Mouse (Mus musculus) T-helper 1 cell (primary cell): Measurements from ENCODE around the gene Klhl3.

Source experiments
- in situ Hi-C: fragments of 300-600 bp; cut with MboI, MseI; formaldehyde crosslinking; loops from one replicate; pipeline ENCODE4 v1.15.1; 2025; ENCODE audit warnings: high pct_unique_total_duplicates

Gene Klhl3

DNA sequence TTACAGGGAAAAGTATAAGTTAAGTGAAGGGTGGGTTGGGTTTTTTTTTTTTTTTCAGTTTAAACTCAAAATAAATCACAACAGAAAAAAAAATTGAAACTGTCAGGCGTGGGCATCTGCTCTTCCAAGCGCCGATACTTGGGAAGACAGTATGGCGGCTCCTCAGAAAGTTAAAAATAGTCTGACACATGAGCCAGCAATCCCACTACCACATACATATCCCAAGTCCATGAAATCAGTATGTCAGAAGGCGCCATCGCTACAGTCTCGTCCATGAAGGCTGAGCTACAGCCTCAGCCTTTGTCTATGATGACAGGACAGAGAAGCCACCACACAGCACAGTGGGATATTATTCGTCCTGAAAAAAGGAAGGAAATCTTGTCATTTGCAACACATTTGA, 86.3 kb downstream of the Klhl3 start:
- in situ Hi-C loops, result no loop called here

DNA sequence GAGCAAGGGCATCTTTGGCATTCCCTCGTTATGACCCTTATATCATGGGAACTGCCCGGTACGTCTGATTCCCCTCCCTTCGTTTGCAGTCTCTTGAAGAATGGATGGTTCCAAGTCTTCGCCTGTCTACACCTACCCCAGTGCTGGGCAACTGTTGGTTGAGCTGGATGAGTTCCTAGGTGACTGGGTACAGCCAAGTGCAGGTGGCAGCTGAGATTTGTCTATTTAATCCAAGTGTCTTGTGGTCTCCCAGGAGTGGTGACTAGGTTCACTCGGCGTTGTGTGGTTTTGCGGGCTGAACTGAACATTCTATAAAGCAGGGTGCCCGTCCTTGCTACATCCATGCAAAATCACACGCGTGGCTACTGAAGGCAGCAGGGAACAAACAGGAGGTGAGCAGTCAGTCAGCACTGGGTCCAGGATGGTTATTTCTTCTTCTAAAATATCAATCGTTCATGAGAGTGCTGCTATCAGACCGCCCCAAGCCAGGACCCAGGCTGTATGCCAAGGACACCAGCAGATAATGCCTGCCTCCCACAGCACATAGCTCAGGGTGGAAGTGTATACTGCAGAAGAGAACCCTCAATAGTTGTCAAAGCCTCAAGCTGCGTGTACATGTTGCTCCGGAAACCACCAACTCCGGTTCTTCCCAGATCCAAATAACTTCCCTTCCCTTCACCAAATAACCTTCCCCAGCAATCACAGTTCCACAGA, 87.5 kb downstream of the Klhl3 start:
- in situ Hi-C loops, result no loop called here

- in situ Hi-C loops, result no loop called here
Observed at GRCm38 (mm10) chr13:58023726-58024453, 89.5 kb downstream of the Klhl3 start.

DNA sequence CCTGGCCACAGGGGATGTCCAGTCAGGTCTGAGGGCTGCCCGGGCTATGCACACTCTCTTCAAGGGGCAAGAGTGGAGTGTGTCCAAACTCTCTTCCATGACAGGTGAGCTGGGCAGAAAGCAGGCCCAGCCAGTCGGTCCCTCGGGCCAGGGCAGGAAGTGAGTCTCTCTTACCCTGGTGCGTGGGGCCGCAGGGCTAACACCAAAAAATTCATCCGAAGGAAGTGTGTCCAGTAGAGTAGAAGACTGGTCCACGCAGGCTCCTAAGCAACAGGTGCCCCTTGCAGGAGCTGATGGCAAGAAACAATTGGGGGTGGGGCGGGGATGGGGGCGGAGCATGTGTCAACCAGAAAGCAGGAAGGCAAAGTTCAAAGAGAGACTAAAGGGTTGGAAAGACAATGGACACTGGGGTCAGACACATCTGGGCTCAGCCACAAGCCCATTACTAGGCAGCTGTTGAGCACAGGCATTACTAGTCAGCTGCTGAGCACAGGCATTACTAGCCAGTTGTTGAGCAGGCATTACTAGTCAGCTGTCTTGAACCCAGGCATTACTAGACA, 90.3 kb downstream of the Klhl3 start:
- in situ Hi-C loops, result no loop called here

DNA sequence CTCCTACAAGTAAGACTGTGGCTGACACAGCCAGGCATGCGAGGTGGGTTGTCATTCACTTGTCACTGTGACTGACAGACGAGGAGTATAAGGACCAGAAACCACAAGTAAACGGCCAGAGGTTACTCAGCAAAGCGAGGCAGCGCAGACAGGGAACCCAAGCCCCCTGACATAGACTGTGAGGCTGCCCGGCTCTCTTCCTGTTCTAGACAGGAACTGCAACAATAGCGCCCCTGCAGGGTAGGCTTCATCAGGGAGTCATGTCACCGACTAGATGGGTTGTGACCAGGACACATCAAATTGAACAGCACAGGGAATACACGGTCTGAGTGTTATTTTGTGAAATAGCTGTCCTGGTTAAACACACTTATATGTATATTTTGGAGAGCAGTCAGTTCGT, 93.0 kb downstream of the Klhl3 start:
- in situ Hi-C loops, result no loop called here

DNA sequence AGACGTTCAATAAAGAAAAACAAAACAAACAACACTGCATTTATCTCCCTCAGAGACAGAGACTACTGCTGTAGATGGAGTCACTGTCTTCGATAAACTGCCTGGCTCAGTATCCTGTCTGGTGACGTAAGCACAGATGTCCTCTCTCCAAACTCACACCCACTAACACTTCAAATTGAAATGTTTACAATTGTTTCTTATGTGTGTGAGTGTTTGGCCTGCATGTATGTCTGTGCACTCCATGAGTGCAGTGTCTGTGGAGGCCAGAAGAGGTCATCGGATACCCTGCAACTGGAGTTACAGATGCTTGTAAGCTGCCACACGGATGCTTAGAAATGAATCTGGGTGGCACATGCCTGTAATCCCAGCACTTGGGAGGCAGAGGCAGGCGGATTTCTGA, 96.1 kb downstream of the Klhl3 start:
- in situ Hi-C loops, result no loop called here

GRCm38 (mm10) chr13:58012067-58012925, 101.1 kb downstream of the Klhl3 start:
- in situ Hi-C loops, result no loop called here

DNA sequence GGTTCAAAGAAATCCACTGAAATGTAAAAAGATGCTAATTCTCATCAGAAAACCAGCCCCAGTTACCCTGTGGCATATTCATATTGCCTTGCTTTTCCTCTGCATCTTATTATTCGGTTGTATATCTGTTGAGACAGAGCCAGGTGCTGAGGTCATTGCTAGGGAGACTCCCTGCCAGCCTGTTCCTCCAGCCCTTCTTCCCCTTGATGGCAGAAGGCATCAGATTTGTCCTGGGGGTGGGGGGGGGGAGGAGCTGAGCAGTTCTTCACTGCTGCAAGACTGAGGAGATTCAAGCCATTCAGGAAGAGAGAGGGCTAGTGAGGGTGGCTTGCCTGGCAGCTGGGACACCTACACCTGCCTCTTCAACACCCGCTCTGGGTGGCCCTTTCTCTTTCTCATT, 101.9 kb downstream of the Klhl3 start:
- in situ Hi-C loops, result no loop called here

- in situ Hi-C loops, result no loop called here
Observed at GRCm38 (mm10) chr13:58010416-58010815, 103.0 kb downstream of the Klhl3 start.

DNA sequence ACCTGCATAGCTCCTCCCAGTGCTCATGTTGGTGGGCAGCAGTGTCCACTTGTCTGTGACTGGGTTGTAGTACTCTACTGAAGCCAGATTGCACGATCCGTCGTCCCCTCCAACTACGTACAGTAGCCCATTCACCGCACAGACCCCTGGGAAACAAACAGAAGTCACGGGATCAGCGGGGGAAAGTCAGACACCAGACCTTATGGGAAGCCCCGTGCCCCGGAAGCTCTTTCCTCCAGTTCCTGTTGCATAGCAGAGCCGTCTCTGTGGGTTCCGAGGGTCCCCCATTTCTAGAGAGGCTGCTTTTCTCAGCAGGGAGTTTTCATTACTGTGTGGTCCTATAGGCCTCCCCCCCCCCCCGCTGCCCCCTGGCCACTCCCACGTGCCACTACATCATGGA, 104.1 kb downstream of the Klhl3 start:
- in situ Hi-C loops, result loop anchor here (10.0 kb wide), 1 partner anchor 276 kb away; no protein-coding TSS in a partner anchor

DNA sequence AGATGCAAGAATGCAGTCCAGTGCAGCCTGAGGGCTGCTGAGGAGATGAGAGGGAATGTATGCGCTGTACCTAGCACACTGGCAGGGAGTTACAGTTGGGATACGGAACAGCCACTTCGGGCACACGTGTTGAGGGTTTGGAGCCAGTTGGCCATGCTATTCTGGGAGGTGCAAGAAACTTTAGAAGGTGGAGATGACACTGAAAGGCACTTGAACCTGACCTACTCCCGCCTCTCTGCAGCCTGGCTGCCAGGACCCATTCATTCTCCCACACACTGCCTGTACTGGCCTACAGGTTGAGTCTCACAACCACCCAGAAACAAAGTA, 105.4 kb downstream of the Klhl3 start:
- in situ Hi-C loops, result loop anchor here (10.0 kb wide), 1 partner anchor 277 kb away; no protein-coding TSS in a partner anchor

- in situ Hi-C loops, result loop anchor here (10.0 kb wide), 1 partner anchor 277 kb away; no protein-coding TSS in a partner anchor
Observed at GRCm38 (mm10) chr13:58007256-58008037, 105.9 kb downstream of the Klhl3 start.

GRCm38 (mm10) chr13:58001792-58002191, 111.6 kb downstream of the Klhl3 start:
- in situ Hi-C loops, result loop anchor here (10.0 kb wide), 1 partner anchor 283 kb away; no protein-coding TSS in a partner anchor

DNA sequence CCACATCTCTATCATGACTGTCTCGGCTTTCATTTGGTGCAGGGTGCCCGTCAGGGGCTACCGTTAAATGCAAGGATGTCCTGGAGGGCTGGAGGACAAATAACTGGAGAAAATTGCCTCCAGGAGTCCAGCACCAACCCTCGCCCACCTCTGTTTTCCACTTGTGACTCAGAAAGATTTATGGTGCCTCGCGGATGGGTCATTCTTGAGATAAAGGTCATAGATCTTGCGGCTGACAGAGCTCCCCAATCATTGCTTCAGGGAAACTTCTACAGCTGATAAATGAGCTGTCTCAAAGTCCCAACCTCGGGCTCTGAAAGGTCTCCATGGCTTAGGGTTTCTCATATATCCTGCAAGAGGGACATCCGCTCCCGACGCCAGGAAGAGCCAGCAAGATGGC, 116.9 kb downstream of the Klhl3 start:
- in situ Hi-C loops, result no loop called here

DNA sequence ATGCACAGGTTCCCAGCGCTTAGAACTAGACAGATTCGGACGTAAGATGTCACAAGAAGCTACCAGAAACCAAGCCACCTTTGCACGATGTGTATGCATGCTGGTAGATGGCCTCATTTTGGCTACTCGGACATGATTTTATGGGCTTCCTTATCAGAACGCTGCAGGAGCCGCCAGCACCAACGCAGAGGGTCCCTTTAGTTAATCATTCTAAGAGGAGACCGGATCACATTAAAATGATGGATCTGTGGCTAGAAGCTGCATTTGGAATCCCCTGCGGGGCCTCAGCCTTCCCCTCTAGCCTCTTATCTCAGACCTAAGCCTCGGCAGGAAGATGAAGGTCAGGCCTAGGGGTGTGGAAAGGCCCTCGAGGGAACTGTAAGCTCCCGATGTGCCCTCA, 117.5 kb downstream of the Klhl3 start:
- in situ Hi-C loops, result no loop called here

DNA sequence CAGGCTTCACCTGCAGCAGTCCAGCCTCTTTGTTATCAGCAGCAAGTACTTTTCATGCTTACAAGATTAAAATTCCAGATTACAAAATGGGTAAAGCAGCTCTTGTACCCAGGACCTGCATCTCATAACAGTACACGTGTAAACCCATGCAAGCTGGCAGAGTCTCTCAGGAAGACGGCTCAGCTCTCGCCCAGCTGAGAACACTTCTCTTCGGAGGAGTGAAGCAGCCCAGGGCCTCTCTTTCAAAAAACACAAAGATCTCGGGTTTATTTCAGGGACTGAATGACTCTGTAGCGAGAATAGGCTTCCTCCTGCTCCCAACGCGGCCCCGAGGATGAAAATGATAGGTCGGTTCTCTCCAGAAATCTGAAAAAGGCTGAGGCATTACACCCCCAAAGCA, 128.8 kb downstream of the Klhl3 start:
- in situ Hi-C loops, result no loop called here

DNA sequence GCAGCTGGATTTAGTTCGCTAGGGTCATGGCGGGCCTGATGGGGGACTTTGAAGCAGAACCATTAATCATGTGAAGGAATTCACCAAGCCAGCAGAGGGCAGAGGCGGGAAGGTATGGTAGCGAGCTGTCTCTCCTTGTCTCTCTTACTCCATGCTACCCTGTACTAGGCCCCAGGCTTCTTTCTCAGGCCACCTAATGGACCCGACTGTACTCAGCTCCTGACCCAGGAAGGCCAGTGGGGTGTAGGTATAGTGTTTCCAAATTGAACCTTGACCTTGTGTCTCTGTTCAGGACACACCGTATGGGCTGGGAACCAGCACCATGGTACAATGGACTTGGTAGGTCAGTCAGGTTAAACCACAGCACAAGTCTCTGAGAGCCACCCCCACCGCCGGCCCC, 129.2 kb downstream of the Klhl3 start:
- in situ Hi-C loops, result no loop called here

- in situ Hi-C loops, result no loop called here
Observed at GRCm38 (mm10) chr13:57983330-57983729, 130.1 kb downstream of the Klhl3 start.

GRCm38 (mm10) chr13:57982904-57983303, 130.5 kb downstream of the Klhl3 start:
- in situ Hi-C loops, result no loop called here

- in situ Hi-C loops, result no loop called here
Observed at GRCm38 (mm10) chr13:57980679-57981078, 132.7 kb downstream of the Klhl3 start.

- in situ Hi-C loops, result no loop called here
Observed at GRCm38 (mm10) chr13:57980071-57980470, 133.3 kb downstream of the Klhl3 start.
